Mouse (Mus musculus) midbrain, embryonic 13.5 days (tissue): ENCODE measurements around the gene Syn3. TPM values are rescaled to one million over a fixed set of nuclear protein-coding genes. Genes with fewer than 3 reads are reported as not detected.
"Not testable (repeated sequence)": the region's sequence is repeated elsewhere in the genome, so short reads cannot be mapped to it uniquely, and the experiment has no call there.

Experiments used
- ATAC-seq: fragments of 200-750 bp; cut with Nextera tagmentation; 2 replicates; pipeline ENCODE4 v1.8.0; 2017; ENCODE audit warnings: mild to moderate bottlenecking, moderate TSS enrichment, moderate library complexity
- H3K27ac ChIP-seq: fragments of 300-500 bp; sonication (generic); 2 replicates; pipeline ENCODE4 v1.5.1; 2015; ENCODE audit warnings: inconsistent platforms, mild to moderate bottlenecking, moderate library complexity
- H3K27me3 ChIP-seq: fragments of 300-500 bp; sonication (generic); 2 replicates; pipeline ENCODE4 v1.6.1; 2015; ENCODE audit warnings: mild to moderate bottlenecking, inconsistent platforms
- H3K36me3 ChIP-seq: fragments of 300-500 bp; sonication (generic); 2 replicates; pipeline ENCODE4 v1.6.1; 2015; ENCODE audit warnings: mild to moderate bottlenecking, inconsistent platforms
- H3K4me1 ChIP-seq: fragments of 300-500 bp; sonication (generic); replicated peaks from 2 replicates; pipeline ENCODE4 v1.6.1; 2015; ENCODE audit warnings: inconsistent platforms
- H3K4me2 ChIP-seq: fragments of 300-500 bp; sonication (generic); replicated peaks from 2 replicates; pipeline ENCODE4 v1.6.1; 2015; ENCODE audit warnings: moderate library complexity, mild to moderate bottlenecking, inconsistent platforms
- H3K4me3 ChIP-seq: fragments of 300-500 bp; sonication (generic); replicated peaks from 2 replicates; pipeline ENCODE4 v1.5.1; 2015; ENCODE audit warnings: mild to moderate bottlenecking, inconsistent platforms
- H3K9ac ChIP-seq: fragments of 300-500 bp; sonication (generic); replicated peaks from 2 replicates; pipeline ENCODE4 v1.6.1; 2015; ENCODE audit warnings: mild to moderate bottlenecking, inconsistent platforms
- H3K9me3 ChIP-seq: fragments of 300-500 bp; sonication (generic); 2 replicates; pipeline ENCODE4 v1.6.1; 2016; ENCODE audit warnings: mild to moderate bottlenecking, inconsistent platforms
- WGBS: fragments of 180-500 bp; shearing (Covaris S2); methylation state at CpG from one replicate; pipeline ENCODE4 v1.1.7; 2015; 5-methylcytosine and 5-hydroxymethylcytosine counted together
- polyA plus RNA-seq: library from polyadenylated mRNA; unstranded; fragments of >200 nt; fragmentation: Nextera tagmentation; extraction: Ambion mirVana; gene quantifications from 2 replicates; pipeline ENCODE4 v1.2.1, GENCODE M21; 2015

Syn3 gene
- polyA plus RNA-seq, 1 experiment from 2014 or later: 13.8 TPM

DNA sequence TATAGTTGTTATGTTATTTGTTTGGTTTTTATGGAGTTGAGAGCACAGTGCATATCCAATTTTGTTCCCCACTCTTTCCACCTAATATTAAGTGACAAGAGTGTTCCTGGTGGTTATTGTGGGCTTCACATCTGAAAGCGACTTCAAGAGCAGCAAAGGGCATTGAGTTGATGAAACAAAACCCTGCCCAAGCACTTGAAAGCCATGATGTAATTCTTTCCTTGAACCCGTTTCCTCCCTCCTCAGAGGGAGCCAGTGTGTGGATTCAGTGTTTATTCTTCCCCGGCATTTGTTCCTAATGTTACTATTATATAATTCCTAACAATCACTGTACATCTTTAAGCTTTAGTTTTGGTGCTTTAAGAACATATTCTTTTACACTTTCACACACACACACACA is 361.6 kb downstream of the Syn3 start:
- Histone ChIP-seq H3K27ac (no peak overlapping the region), H3K4me2 (no peak overlapping the region), H3K4me3 (no peak overlapping the region), H3K9me3 (no peaks in the 10 kb centered on the region), H3K4me1 (no peaks in the 10 kb centered on the region), H3K36me3 (no peaks in the 10 kb centered on the region), H3K27me3 (no peaks in the 10 kb centered on the region), H3K9ac (no peak overlapping the region)
- WGBS: 66% methylated on average over 3 of the region's 3 CpGs
- no peak for ATAC-seq

DNA sequence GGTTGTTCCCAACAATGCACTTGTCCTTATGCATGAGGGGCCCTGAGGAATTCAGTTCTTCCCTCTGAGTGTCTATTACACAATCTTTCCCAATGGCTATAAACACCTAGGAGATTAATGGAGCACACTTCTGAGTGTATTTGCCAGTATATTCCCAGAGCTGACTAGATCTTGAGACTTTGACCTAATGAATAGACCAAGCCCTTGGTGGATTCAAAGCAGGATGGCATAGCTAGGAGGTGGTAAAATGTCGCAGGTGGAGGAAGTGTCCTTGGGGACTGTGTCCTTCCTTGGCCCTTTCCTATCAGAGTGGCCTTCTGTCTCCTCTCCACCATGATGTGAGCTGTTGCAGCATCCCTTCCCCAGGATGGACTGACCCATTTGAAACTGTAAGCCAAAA is 362.4 kb downstream of the Syn3 start:
- 87% methylated on average over 1 of the region's 1 CpGs for WGBS
- Histone ChIP-seq H3K27me3 (no peaks in the 10 kb centered on the region), H3K4me2 (no peak overlapping the region), H3K4me3 (no peak overlapping the region), H3K27ac (no peak overlapping the region), H3K9ac (no peak overlapping the region), H3K9me3 (no peaks in the 10 kb centered on the region), H3K4me1 (no peaks in the 10 kb centered on the region), H3K36me3 (no peaks in the 10 kb centered on the region)
- no peak for ATAC-seq

DNA sequence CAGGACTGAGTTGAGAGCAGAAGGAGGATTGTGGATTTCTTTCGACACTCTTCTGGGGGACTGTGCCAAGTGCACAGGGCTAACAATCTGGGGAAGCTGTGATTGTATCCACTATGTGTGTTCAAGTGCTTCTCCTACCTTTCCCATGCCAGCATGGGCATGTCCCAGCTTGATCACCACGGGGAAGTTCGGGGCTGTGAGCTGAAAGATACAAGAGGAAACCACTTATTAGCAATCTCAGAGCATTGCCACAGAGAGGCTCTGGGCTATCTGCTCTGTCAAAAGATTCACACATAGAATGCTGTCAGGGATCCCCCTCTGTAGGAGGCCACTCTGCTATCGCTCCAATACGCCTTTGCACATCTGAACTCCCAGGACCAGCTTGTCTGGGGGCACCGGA is 363.8 kb downstream of the Syn3 start:
- no peak for ATAC-seq
- Histone ChIP-seq H3K4me1 (no peaks in the 10 kb centered on the region), H3K27me3 (no peaks in the 10 kb centered on the region), H3K9ac (no peak overlapping the region), H3K27ac (no peak overlapping the region), H3K9me3 (no peaks in the 10 kb centered on the region), H3K4me2 (no peak overlapping the region), H3K36me3 (no peaks in the 10 kb centered on the region), H3K4me3 (no peak overlapping the region)
- WGBS: 88% methylated on average over 6 of the region's 6 CpGs

DNA sequence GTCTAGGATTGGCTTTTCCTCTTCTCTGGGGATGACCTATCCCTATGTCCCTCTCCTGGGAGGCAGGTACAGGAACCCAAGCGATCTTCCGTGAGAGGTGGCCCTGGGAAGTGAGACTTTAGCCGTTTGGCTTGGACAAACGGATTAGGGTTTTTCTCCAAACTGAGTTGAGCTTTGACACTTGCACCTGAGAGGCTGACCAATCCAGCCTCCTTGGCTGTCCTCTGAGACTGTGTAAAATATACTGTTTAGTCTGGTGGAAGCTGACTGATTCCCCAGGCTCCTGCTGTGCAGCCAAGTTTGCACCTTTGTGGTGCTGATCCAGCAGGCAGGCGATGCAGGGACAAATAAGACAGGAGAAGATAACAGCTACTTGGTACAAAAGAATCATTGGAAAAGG is 364.4 kb downstream of the Syn3 start:
- Histone ChIP-seq H3K27me3 (no peaks in the 10 kb centered on the region), H3K4me2 (no peak overlapping the region), H3K9me3 (no peaks in the 10 kb centered on the region), H3K27ac (no peak overlapping the region), H3K36me3 (no peaks in the 10 kb centered on the region), H3K4me3 (no peak overlapping the region), H3K9ac (no peak overlapping the region), H3K4me1 (no peaks in the 10 kb centered on the region)
- 83% methylated on average over 5 of the region's 5 CpGs for WGBS
- ATAC-seq: no peak

DNA sequence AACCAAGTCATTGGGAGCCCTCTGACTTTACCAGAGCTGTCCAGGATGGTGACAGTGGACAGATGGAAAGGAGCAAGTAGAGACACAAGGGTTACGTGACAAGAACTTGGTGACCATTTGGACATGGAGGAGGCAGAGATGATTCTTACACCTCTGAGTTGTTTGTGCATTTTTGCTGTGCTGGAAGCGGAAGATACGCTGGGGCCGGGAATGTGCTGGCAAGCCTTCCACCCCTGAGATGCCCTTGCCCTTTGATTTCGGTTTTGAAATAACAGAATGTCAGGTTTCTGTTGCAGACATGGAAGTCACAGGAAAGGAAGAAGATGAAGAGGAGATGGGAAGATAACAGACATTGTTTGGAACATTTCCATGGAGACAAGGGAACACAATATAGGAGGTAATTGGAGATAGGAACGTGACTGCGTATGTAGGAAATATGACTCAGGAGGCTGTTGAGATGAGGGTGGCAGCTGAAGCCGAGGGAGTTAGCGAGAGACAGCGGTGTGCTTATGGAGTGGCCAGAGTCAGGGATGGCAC is 366.2 kb downstream of the Syn3 start:
- WGBS: 93% methylated on average over 10 of the region's 10 CpGs
- Histone ChIP-seq H3K27ac (no peak overlapping the region), H3K9me3 (no peaks in the 10 kb centered on the region), H3K4me2 (no peak overlapping the region), H3K36me3 (no peaks in the 10 kb centered on the region), H3K9ac (no peak overlapping the region), H3K4me3 (no peak overlapping the region), H3K4me1 (no peaks in the 10 kb centered on the region), H3K27me3 (no peaks in the 10 kb centered on the region)
- ATAC-seq: no peak

DNA sequence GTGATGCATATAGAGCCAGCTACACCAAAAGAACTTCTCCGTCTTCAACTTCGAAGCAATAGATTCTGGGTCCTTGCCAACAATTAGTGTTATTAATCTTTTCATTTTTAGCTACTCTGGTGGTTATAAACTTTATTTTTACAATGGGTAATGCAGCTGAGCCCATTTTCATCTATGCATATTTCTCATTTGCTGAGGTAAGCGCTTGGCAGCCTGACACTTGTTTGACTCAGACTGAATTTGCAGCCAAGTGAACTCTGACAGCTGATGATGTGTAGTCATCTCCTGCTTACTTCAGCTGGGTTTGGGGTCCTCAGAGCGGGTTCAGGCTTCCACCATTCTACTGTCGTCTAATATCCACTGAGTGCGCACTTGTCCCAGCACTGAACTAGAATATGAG is 369.6 kb downstream of the Syn3 start:
- Histone ChIP-seq H3K9ac (no peak overlapping the region), H3K36me3 (no peaks in the 10 kb centered on the region), H3K27me3 (no peaks in the 10 kb centered on the region), H3K9me3 (no peaks in the 10 kb centered on the region), H3K4me1 (no peaks in the 10 kb centered on the region), H3K4me3 (no peak overlapping the region), H3K27ac (no peak overlapping the region), H3K4me2 (no peak overlapping the region)
- WGBS: 97% methylated on average over 6 of the region's 6 CpGs
- ATAC-seq: no peak

DNA sequence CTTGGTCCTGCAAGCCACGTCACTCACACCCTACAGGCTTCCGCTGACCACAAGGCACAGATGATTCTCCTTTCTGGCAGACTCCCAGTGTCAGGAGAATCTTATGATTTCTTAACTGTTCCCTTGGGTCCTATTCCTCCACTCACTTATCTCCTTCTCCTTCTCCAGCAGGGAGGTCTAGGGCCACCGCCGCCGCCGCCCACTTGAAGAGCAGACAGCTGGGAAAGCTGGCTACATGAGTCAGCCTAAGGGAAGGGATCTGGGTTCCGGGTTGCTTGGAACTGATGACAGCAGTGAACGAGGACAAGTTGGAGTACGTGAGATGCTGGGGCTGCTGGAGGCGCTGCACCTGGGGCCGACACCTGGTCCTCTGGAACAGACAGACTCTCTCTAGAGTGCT is 372.2 kb downstream of the Syn3 start:
- 91% methylated on average over 11 of the region's 11 CpGs for WGBS
- H3K27me3 ChIP-seq: no peaks in the 10 kb centered on the region

DNA sequence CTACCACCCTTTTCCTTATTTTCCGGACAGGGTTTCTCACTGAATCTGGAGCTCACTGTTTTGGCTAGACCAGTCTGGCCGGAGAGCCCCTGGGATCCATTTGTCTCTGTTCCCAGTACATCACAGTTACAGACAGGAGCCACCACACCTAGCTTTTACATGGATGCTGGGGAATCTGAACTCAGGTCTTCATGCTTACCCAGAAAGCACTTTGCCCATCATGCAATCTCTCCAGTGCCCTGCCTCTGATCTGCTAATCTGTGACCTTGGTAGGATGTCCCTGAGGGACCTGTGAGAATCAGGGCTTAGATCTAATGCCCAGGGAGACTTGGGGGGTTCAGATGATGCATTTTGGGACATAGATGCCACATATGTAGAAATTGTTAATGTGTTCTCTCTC is 373.3 kb downstream of the Syn3 start:
- no peak overlapping the region for H3K4me3 ChIP-seq
- H3K4me1 ChIP-seq: no peaks in the 10 kb centered on the region
- no peaks in the 10 kb centered on the region for H3K36me3 ChIP-seq
- no peak overlapping the region for H3K27ac ChIP-seq
- no peak for ATAC-seq
- WGBS: 95% methylated on average over 2 of the region's 2 CpGs
- H3K27me3 ChIP-seq: no peaks in the 10 kb centered on the region
- H3K4me2 ChIP-seq: no peak overlapping the region
- H3K9ac ChIP-seq: no peak overlapping the region
- no peaks in the 10 kb centered on the region for H3K9me3 ChIP-seq

More for the DNA sequence above, 372.2 kb downstream of the Syn3 start:
- ATAC-seq: no peak
- Histone ChIP-seq H3K27ac (no peak overlapping the region), H3K9ac (no peak overlapping the region), H3K4me1 (no peaks in the 10 kb centered on the region), H3K36me3 (no peaks in the 10 kb centered on the region), H3K4me2 (no peak overlapping the region), H3K9me3 (no peaks in the 10 kb centered on the region), H3K4me3 (no peak overlapping the region)

DNA sequence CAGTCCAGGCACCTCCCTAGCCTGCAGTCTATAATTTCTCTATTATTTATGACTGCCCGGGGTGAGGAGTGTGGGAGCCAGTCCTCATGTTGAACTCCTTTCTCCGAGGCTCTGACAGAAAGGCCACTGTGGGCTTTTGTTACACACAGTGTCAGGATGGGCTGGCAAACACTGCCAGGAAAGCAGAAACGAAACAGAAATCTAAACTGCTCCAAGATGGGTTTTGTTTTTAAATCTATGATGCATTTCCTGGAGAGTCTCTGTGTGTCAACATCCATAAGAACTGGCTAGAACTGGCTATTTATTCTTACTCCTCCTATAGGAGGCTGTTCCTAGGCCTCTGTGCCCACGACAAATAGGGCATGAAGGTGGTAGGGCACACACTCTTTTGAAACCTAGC is 374.6 kb downstream of the Syn3 start:
- ATAC-seq: no peak
- Histone ChIP-seq H3K36me3 (no peaks in the 10 kb centered on the region), H3K4me2 (no peak overlapping the region), H3K9me3 (no peaks in the 10 kb centered on the region), H3K27me3 (no peaks in the 10 kb centered on the region), H3K9ac (no peak overlapping the region), H3K27ac (no peak overlapping the region), H3K4me3 (no peak overlapping the region), H3K4me1 (no peaks in the 10 kb centered on the region)
- WGBS: 74% methylated on average over 4 of the region's 4 CpGs

DNA sequence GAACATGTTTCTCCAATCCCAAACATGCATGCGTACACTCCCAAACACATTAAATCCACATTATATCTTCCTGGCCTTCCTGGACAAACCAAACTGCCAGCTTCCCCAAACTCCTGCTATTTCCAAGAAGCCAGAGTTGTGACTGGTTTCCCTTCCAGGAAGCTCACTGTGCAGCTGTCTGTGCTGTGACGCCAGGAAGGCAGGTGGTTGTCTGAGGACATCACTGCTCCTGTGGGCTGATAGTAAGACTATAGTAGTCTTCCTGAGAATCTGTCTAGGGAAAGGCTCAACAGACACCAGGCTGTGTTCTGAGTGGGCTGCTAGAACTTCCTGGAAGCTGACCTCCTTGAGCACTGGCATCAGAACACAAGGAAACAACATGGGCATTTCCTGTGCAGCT is 375.5 kb downstream of the Syn3 start:
- Histone ChIP-seq H3K36me3 (no peaks in the 10 kb centered on the region), H3K9ac (no peak overlapping the region), H3K27ac (no peak overlapping the region), H3K4me2 (no peak overlapping the region), H3K4me3 (no peak overlapping the region), H3K4me1 (no peaks in the 10 kb centered on the region), H3K27me3 (no peaks in the 10 kb centered on the region), H3K9me3 (no peaks in the 10 kb centered on the region)
- no peak for ATAC-seq
- WGBS: 98% methylated on average over 2 of the region's 2 CpGs

DNA sequence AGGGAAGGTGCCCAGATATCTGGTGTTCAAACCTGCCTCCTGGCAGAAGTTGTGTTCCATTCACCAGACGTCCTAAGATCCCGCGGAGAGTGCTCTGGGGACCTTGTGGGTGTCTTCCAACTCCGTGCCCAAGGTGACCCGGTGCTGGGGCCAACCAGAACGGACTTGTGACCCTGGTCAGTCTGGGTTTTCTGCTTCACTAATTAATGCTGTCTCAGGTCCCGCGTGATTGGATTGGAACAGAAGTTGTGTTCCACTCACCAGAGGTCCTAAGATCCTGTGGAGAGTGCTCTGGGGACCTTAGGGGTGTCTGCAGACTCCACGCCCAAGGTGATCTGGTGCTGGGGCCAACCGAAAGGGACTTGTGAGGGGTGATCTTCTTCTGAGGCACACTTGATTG is 376.2 kb downstream of the Syn3 start:
- not testable (repeated sequence) for H3K9ac ChIP-seq, H3K4me1 ChIP-seq, H3K9me3 ChIP-seq, H3K27ac ChIP-seq, H3K4me2 ChIP-seq, H3K36me3 ChIP-seq, H3K27me3 ChIP-seq, ATAC-seq, H3K4me3 ChIP-seq
- 93% methylated on average over 10 of the region's 10 CpGs for WGBS

DNA sequence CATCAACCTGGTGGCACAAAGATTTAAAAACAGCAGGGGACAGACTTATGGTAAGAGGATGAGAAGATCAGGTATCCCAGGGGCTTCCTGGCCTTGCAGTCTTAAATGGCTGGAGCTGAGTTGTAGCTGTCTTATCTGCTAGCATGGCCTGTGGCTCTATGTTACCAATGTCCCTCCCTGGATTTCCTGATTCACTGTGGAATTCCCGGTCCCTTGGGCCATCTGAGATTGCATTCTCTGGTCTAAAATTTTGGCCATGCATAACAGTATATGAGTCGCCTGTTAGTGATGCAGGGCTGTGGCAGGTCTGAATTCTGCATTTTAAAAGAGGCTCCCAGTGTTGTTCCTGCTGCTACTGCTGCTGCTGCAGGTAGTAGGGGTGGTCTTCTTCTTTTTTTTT is 382.4 kb downstream of the Syn3 start:
- no peak for ATAC-seq
- WGBS: 79% methylated on average over 2 of the region's 2 CpGs
- Histone ChIP-seq H3K4me2 (no peak overlapping the region), H3K27me3 (no peaks in the 10 kb centered on the region), H3K4me1 (no peaks in the 10 kb centered on the region), H3K4me3 (no peak overlapping the region), H3K9me3 (no peaks in the 10 kb centered on the region), H3K27ac (no peak overlapping the region), H3K9ac (no peak overlapping the region), H3K36me3 (no peaks in the 10 kb centered on the region)

DNA sequence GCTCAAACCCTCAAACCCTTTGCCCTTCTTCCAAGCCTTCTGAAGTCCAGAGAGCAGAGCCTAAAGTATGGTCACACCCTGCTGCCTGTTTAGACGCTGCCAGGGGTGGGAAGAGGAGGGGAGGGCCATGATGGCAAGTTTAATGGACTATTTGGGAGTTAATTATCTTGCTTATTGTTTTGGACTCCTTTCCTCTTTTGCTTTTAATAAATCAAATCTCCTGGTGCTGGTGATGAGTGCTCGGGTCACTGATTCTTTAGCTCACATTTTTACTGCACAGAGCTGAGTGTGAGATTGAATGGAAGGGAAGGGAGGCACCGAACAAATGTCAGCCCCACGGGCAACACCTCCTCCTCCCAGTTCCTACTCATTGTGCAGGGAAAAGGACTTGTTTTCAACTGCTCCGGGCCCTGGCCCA is 384.3 kb downstream of the Syn3 start:
- ATAC-seq: no peak

More for the DNA sequence above, 384.3 kb downstream of the Syn3 start:
- H3K27ac ChIP-seq: no peak overlapping the region
- H3K27me3 ChIP-seq: no peaks in the 10 kb centered on the region
- H3K4me2 ChIP-seq: no peak overlapping the region
- no peak overlapping the region for H3K4me3 ChIP-seq
- no peak overlapping the region for H3K9ac ChIP-seq
- WGBS: 47% methylated on average over 5 of the region's 5 CpGs
- no peaks in the 10 kb centered on the region for H3K36me3 ChIP-seq
- H3K9me3 ChIP-seq: no peaks in the 10 kb centered on the region
- no peaks in the 10 kb centered on the region for H3K4me1 ChIP-seq
